Mouse (Mus musculus): Measurements from ENCODE around the gene Spata2l. TPM values are rescaled to one million over a fixed set of nuclear protein-coding genes. Genes with fewer than 3 reads are reported as not detected.

Gene Spata2l
- polyA plus RNA-seq, 1 experiment from 2014 or later: 1.2 TPM

- no peak overlapping the region for H3K4me2 ChIP-seq
Observed at GRCm38 (mm10) chr8:123193771-123194170, 42.3 kb downstream of the Spata2l start.

GRCm38 (mm10) chr8:123191908-123192307 is 44.1 kb downstream of the Spata2l start:
- no peak for ATAC-seq (ENCODE audit: low read depth)
- H3K27ac ChIP-seq: no peak overlapping the region
- H3K27me3 ChIP-seq: peaks cover 14% of the 10 kb centered on the region
- H3K4me3 ChIP-seq (replicated peaks): no peak overlapping the region
- H3K36me3 ChIP-seq: no peaks in the 10 kb centered on the region
- H3K4me2 ChIP-seq: no peak overlapping the region
- peaks cover 37% of the 10 kb centered on the region for H3K4me1 ChIP-seq (replicated peaks)
- 50% methylated on average over 8 of the region's 8 CpGs for WGBS (ENCODE audit: insufficient replicate concordance)
- DNase-seq: no peak
- H3K9ac ChIP-seq: no peak overlapping the region
- no peaks in the 10 kb centered on the region for H3K9me3 ChIP-seq (replicated peaks)

More at GRCm38 (mm10) chr8:123193771-123194170, 42.3 kb downstream of the Spata2l start:
- H3K4me3 ChIP-seq (replicated peaks): no peak overlapping the region
- ATAC-seq (ENCODE audit: low read depth) (no peak), DNase-seq (no peak)
- no peaks in the 10 kb centered on the region for H3K9me3 ChIP-seq (replicated peaks)
- H3K36me3 ChIP-seq: no peaks in the 10 kb centered on the region
- H3K9ac ChIP-seq: no peak overlapping the region
- H3K27me3 ChIP-seq: peaks cover 10% of the 10 kb centered on the region
- H3K4me1 ChIP-seq (replicated peaks): peaks cover 42% of the 10 kb centered on the region
- H3K27ac ChIP-seq: no peak overlapping the region
- WGBS (ENCODE audit: insufficient replicate concordance): 77% methylated on average over 9 of the region's 9 CpGs

GRCm38 (mm10) chr8:123190678-123191077 is 45.4 kb downstream of the Spata2l start:
- peaks cover 30% of the 10 kb centered on the region for H3K4me1 ChIP-seq (replicated peaks)
- H3K9ac ChIP-seq: no peak overlapping the region
- H3K9me3 ChIP-seq (replicated peaks): no peaks in the 10 kb centered on the region
- DNase-seq (peak; percentile 62), ATAC-seq (ENCODE audit: low read depth) (peak; percentile 49; the same call in 1 of the 2 replicates)
- no peak overlapping the region for H3K4me3 ChIP-seq (replicated peaks)
- WGBS (ENCODE audit: insufficient replicate concordance): 2% methylated on average over 9 of the region's 9 CpGs
- 0 out of 2 replicates have a peak overlapping the region, but pooled peaks have one; percentile 4 for H3K4me2 ChIP-seq
- peaks cover 16% of the 10 kb centered on the region for H3K27me3 ChIP-seq
- H3K36me3 ChIP-seq: no peaks in the 10 kb centered on the region
- no peak overlapping the region for H3K27ac ChIP-seq

GRCm38 (mm10) chr8:123188841-123189240 is 47.2 kb downstream of the Spata2l start:
- peaks cover 9% of the 10 kb centered on the region; the same call in 1 of the 2 replicates for H3K27me3 ChIP-seq
- DNase-seq (no peak), ATAC-seq (ENCODE audit: low read depth) (no peak)
- H3K4me1 ChIP-seq (replicated peaks): peaks cover 31% of the 10 kb centered on the region
- H3K4me3 ChIP-seq (replicated peaks): no peak overlapping the region
- H3K9me3 ChIP-seq (replicated peaks): no peaks in the 10 kb centered on the region
- no peaks in the 10 kb centered on the region for H3K36me3 ChIP-seq
- WGBS (ENCODE audit: insufficient replicate concordance): 51% methylated on average over 7 of the region's 7 CpGs
- no peak overlapping the region for H3K9ac ChIP-seq
- no peak overlapping the region for H3K27ac ChIP-seq
- no peak overlapping the region for H3K4me2 ChIP-seq

- no peak overlapping the region for H3K4me2 ChIP-seq
- peaks cover 16% of the 10 kb centered on the region; the same call in 1 of the 2 replicates for H3K27me3 ChIP-seq
- no peaks in the 10 kb centered on the region for H3K36me3 ChIP-seq
- no peak for DNase-seq
- no peaks in the 10 kb centered on the region for H3K9me3 ChIP-seq (replicated peaks)
- no peak overlapping the region for H3K9ac ChIP-seq
- no peak overlapping the region for H3K4me3 ChIP-seq (replicated peaks)
- WGBS (ENCODE audit: insufficient replicate concordance): 70% methylated on average over 2 of the region's 2 CpGs
- H3K4me1 ChIP-seq (replicated peaks): peaks cover 31% of the 10 kb centered on the region
- ATAC-seq (ENCODE audit: low read depth): no peak
- H3K27ac ChIP-seq: no peak overlapping the region
Observed at GRCm38 (mm10) chr8:123188006-123188405, 48.0 kb downstream of the Spata2l start.

GRCm38 (mm10) chr8:123185566-123186409 is 50.2 kb downstream of the Spata2l start, which contains the start of gene Dpep1:
Gene Dpep1 (plus strand): TSS chr8:123186242.
- no peak within 1 kb of the TSS for H3K4me3 ChIP-seq (replicated peaks)
- no peak within 1 kb of the TSS for H3K4me2 ChIP-seq
- no peaks in the 10 kb centered on the region for H3K36me3 ChIP-seq
- H3K4me1 ChIP-seq (replicated peaks): peaks cover 28% of the 10 kb centered on the region
- H3K27ac ChIP-seq: no peak within 1 kb of the TSS
- 55% methylated on average over 19 of the region's 19 CpGs for WGBS (ENCODE audit: insufficient replicate concordance)
- DNase-seq (no peak), ATAC-seq (ENCODE audit: low read depth) (no peak)
- peaks cover 16% of the 10 kb centered on the region; the same call in 1 of the 2 replicates for H3K27me3 ChIP-seq
- no peak within 1 kb of the TSS for H3K9ac ChIP-seq
- no peaks in the 10 kb centered on the region for H3K9me3 ChIP-seq (replicated peaks)

- H3K4me2 ChIP-seq: no peak overlapping the region
- H3K36me3 ChIP-seq: no peaks in the 10 kb centered on the region
- H3K4me1 ChIP-seq (replicated peaks): peaks cover 3% of the 10 kb centered on the region; the same call in 1 of the 2 replicates
- DNase-seq: no peak
- H3K9me3 ChIP-seq (replicated peaks): peaks cover 11% of the 10 kb centered on the region; the same call in 1 of the 2 replicates
- WGBS (ENCODE audit: insufficient replicate concordance): 70% methylated on average over 3 of the region's 3 CpGs
- peak; percentile 50 for ATAC-seq (ENCODE audit: low read depth)
- H3K27ac ChIP-seq: 0 out of 2 replicates have a peak overlapping the region, but pooled peaks have one; percentile 1
- H3K27me3 ChIP-seq: peaks cover 10% of the 10 kb centered on the region; the same call in 1 of the 2 replicates
- H3K9ac ChIP-seq: no peak overlapping the region
- H3K4me3 ChIP-seq (replicated peaks): no peak overlapping the region
Observed at GRCm38 (mm10) chr8:123181391-123181790, 54.6 kb downstream of the Spata2l start.

Other genes with a start within 250 kb of the Spata2l start
- gene Ankrd11, start 194.0 kb downstream of the Spata2l start, polyA plus RNA-seq (2015; fragmentation: Nextera tagmentation; extraction: Ambion mirVana): 10.7 and 13.6 TPM in 2 replicates
- 25.3 and 25.7 TPM in 2 replicates for gene Spg7, start 173.3 kb downstream of the Spata2l start, polyA plus RNA-seq (2015; fragmentation: Nextera tagmentation; extraction: Ambion mirVana)
- gene Rpl13, start 133.9 kb downstream of the Spata2l start, polyA plus RNA-seq (2015; fragmentation: Nextera tagmentation; extraction: Ambion mirVana): 1,172 and 1,189 TPM in 2 replicates
- gene Cpne7, start 118.9 kb downstream of the Spata2l start, polyA plus RNA-seq (2015; fragmentation: Nextera tagmentation; extraction: Ambion mirVana): 1.2 TPM in 2 replicates
- 1.0 and 1.3 TPM in 2 replicates for gene Sult5a1, start 77.9 kb downstream of the Spata2l start, polyA plus RNA-seq (2015; fragmentation: Nextera tagmentation; extraction: Ambion mirVana)
- gene Dpep1, start 50.0 kb downstream of the Spata2l start, polyA plus RNA-seq (2015; fragmentation: Nextera tagmentation; extraction: Ambion mirVana): 0.14 and 0.24 TPM in 2 replicates
- 74.6 and 77.5 TPM in 2 replicates for gene Chmp1a, start 23.5 kb downstream of the Spata2l start, polyA plus RNA-seq (2015; fragmentation: Nextera tagmentation; extraction: Ambion mirVana)
- 0.37 and 0.43 TPM in 2 replicates for gene Spata33, start 23.4 kb downstream of the Spata2l start, polyA plus RNA-seq (2015; fragmentation: Nextera tagmentation; extraction: Ambion mirVana)
- gene Cdk10, start 11.4 kb downstream of the Spata2l start, polyA plus RNA-seq (2015; fragmentation: Nextera tagmentation; extraction: Ambion mirVana): 11.8 and 12.0 TPM in 2 replicates
- gene Zfp276, start 18.0 kb upstream of the Spata2l start, polyA plus RNA-seq (2015; fragmentation: Nextera tagmentation; extraction: Ambion mirVana): 6.3 and 7.1 TPM in 2 replicates
- gene Vps9d1, start 18.1 kb upstream of the Spata2l start, polyA plus RNA-seq (2015; fragmentation: Nextera tagmentation; extraction: Ambion mirVana): 4.0 and 4.4 TPM in 2 replicates
- gene Fanca, start 82.3 kb upstream of the Spata2l start, polyA plus RNA-seq (2015; fragmentation: Nextera tagmentation; extraction: Ambion mirVana): 18.3 and 21.3 TPM in 2 replicates
- 3.1 and 3.4 TPM in 2 replicates for gene Spire2, start 96.5 kb upstream of the Spata2l start, polyA plus RNA-seq (2015; fragmentation: Nextera tagmentation; extraction: Ambion mirVana)
- 63.6 and 73.7 TPM in 2 replicates for gene Tcf25, start 137.5 kb upstream of the Spata2l start, polyA plus RNA-seq (2015; fragmentation: Nextera tagmentation; extraction: Ambion mirVana)
- gene Mc1r, start 170.9 kb upstream of the Spata2l start, polyA plus RNA-seq (2015; fragmentation: Nextera tagmentation; extraction: Ambion mirVana): not detected in 2 replicates
- 1.4 and 1.9 TPM in 2 replicates for gene Tubb3, start 175.2 kb upstream of the Spata2l start, polyA plus RNA-seq (2015; fragmentation: Nextera tagmentation; extraction: Ambion mirVana)
- gene Def8, start 187.3 kb upstream of the Spata2l start, polyA plus RNA-seq (2015; fragmentation: Nextera tagmentation; extraction: Ambion mirVana): 13.0 and 14.8 TPM in 2 replicates
- gene Afg3l1, start 241.7 kb upstream of the Spata2l start, polyA plus RNA-seq (2015; fragmentation: Nextera tagmentation; extraction: Ambion mirVana): 34.6 and 35.3 TPM in 2 replicates

All from liver, embryonic 13.5 days (tissue).